Mouse (Mus musculus) midbrain, embryonic 12.5 days (tissue): ENCODE measurements around the gene Fam92b. TPM values are rescaled to one million over a fixed set of nuclear protein-coding genes. Genes with fewer than 3 reads are reported as not detected.

Source experiments
- ATAC-seq: fragments of 200-750 bp; cut with Nextera tagmentation; 2 replicates; pipeline ENCODE4 v1.8.0; 2017; ENCODE audit warnings: low read depth, moderate TSS enrichment, moderate library complexity; ENCODE audit not compliant: low FRiP score
- H3K27ac ChIP-seq: fragments of 300-500 bp; sonication (generic); replicated peaks from 2 replicates; pipeline ENCODE4 v1.5.1; 2016; ENCODE audit warnings: mild to moderate bottlenecking
- H3K27me3 ChIP-seq: fragments of 300-500 bp; sonication (generic); 2 replicates; pipeline ENCODE4 v1.6.1; 2016; ENCODE audit warnings: mild to moderate bottlenecking
- H3K36me3 ChIP-seq: fragments of 300-500 bp; sonication (generic); 2 replicates; pipeline ENCODE4 v1.6.1; 2016
- H3K4me1 ChIP-seq: fragments of 300-500 bp; sonication (generic); 2 replicates; pipeline ENCODE4 v1.6.1; 2016
- H3K4me2 ChIP-seq: fragments of 300-500 bp; sonication (generic); replicated peaks from 2 replicates; pipeline ENCODE4 v1.6.1; 2016; ENCODE audit warnings: mild to moderate bottlenecking, moderate library complexity
- H3K4me3 ChIP-seq: fragments of 300-500 bp; sonication (generic); 2 replicates; pipeline ENCODE4 v1.5.1; 2016; ENCODE audit warnings: mild to moderate bottlenecking
- H3K9ac ChIP-seq: fragments of 300-500 bp; sonication (generic); replicated peaks from 2 replicates; pipeline ENCODE4 v1.6.1; 2016; ENCODE audit warnings: mild to moderate bottlenecking, moderate library complexity
- H3K9me3 ChIP-seq: fragments of 300-500 bp; sonication (generic); 2 replicates; pipeline ENCODE4 v1.6.1; 2016; ENCODE audit warnings: mild to moderate bottlenecking
- WGBS: fragments of 180-500 bp; shearing (Covaris S2); methylation state at CpG from one replicate; pipeline ENCODE4 v1.1.7; 2016; 5-methylcytosine and 5-hydroxymethylcytosine counted together
- polyA plus RNA-seq: library from polyadenylated mRNA; unstranded; fragments of >200 nt; fragmentation: Nextera tagmentation; extraction: Ambion mirVana; gene quantifications from 2 replicates; pipeline ENCODE4 v1.2.1, GENCODE M21; 2016

The Fam92b gene
- polyA plus RNA-seq: 1.3 and 2.3 TPM in 2 replicates

- Histone ChIP-seq H3K36me3 (no peaks in the 10 kb centered on the region), H3K4me3 (peak within 1 kb of the TSS; percentile 29), H3K4me1 (peaks cover 48% of the 10 kb centered on the region), H3K27me3 (peaks cover 38% of the 10 kb centered on the region), H3K9me3 (no peaks in the 10 kb centered on the region), H3K9ac (peak within 1 kb of the TSS; percentile 34), H3K4me2 (peak within 1 kb of the TSS; percentile 59), H3K27ac (peak within 1 kb of the TSS; percentile 97)
- peak; percentile 93 for ATAC-seq
- WGBS: under 1% methylated on average over 18 of the region's 26 CpGs
These were observed at the start of gene Fam92b for GRCm38 (mm10) chr8:120177318-120178123. Fam92b (minus strand) TSS chr8:120177466.

GRCm38 (mm10) chr8:120225421-120226151 is 48.3 kb upstream of the Fam92b start:
- Histone ChIP-seq H3K9me3 (no peaks in the 10 kb centered on the region), H3K4me2 (0 out of 2 replicates have a peak overlapping the region, but pooled peaks have one; percentile 11), H3K27me3 (peaks cover 37% of the 10 kb centered on the region), H3K9ac (0 out of 2 replicates have a peak overlapping the region, but pooled peaks have one; percentile 31), H3K4me1 (peaks cover 66% of the 10 kb centered on the region), H3K27ac (peak overlapping the region; percentile 35), H3K36me3 (no peaks in the 10 kb centered on the region), H3K4me3 (no peak overlapping the region)
- WGBS: 19% methylated on average over 10 of the region's 10 CpGs
- ATAC-seq: no peak

GRCm38 (mm10) chr8:120224521-120225420 is 47.5 kb upstream of the Fam92b start:
- 48% methylated on average over 11 of the region's 11 CpGs for WGBS
- no peak overlapping the region for H3K4me2 ChIP-seq
- no peak overlapping the region for H3K4me3 ChIP-seq
- no peaks in the 10 kb centered on the region for H3K9me3 ChIP-seq
- H3K27me3 ChIP-seq: peaks cover 29% of the 10 kb centered on the region
- H3K27ac ChIP-seq: peak overlapping the region; percentile 35; the same call in 1 of the 2 replicates
- no peak for ATAC-seq
- H3K36me3 ChIP-seq: no peaks in the 10 kb centered on the region
- H3K4me1 ChIP-seq: peaks cover 57% of the 10 kb centered on the region
- 0 out of 2 replicates have a peak overlapping the region, but pooled peaks have one; percentile 31 for H3K9ac ChIP-seq

GRCm38 (mm10) chr8:120222548-120222947 is 45.3 kb upstream of the Fam92b start:
- Histone ChIP-seq H3K9ac (no peak overlapping the region), H3K4me1 (peaks cover 47% of the 10 kb centered on the region)

GRCm38 (mm10) chr8:120216855-120217830 is 39.9 kb upstream of the Fam92b start:
- no peak overlapping the region for H3K9ac ChIP-seq
- no peaks in the 10 kb centered on the region for H3K9me3 ChIP-seq
- H3K4me3 ChIP-seq: no peak overlapping the region
- peaks cover 9% of the 10 kb centered on the region for H3K27me3 ChIP-seq
- H3K4me1 ChIP-seq: peaks cover 35% of the 10 kb centered on the region
- WGBS: 20% methylated on average over 13 of the region's 13 CpGs
- no peaks in the 10 kb centered on the region for H3K36me3 ChIP-seq
- H3K27ac ChIP-seq: peak overlapping the region; percentile 55; the same call in 1 of the 2 replicates
- peak; percentile 82 for ATAC-seq
- no peak overlapping the region for H3K4me2 ChIP-seq

More at GRCm38 (mm10) chr8:120222548-120222947, 45.3 kb upstream of the Fam92b start:
- Histone ChIP-seq H3K27me3 (peaks cover 19% of the 10 kb centered on the region), H3K9me3 (no peaks in the 10 kb centered on the region), H3K4me2 (no peak overlapping the region), H3K4me3 (no peak overlapping the region), H3K27ac (no peak overlapping the region), H3K36me3 (no peaks in the 10 kb centered on the region)
- WGBS: 66% methylated on average over 11 of the region's 11 CpGs
- ATAC-seq: no peak

GRCm38 (mm10) chr8:120215416-120216141 is 38.3 kb upstream of the Fam92b start:
- Histone ChIP-seq H3K9me3 (no peaks in the 10 kb centered on the region), H3K4me3 (no peak overlapping the region), H3K4me1 (peaks cover 48% of the 10 kb centered on the region), H3K27ac (peak overlapping the region; percentile 46), H3K4me2 (no peak overlapping the region), H3K9ac (no peak overlapping the region), H3K27me3 (0 out of 2 replicates have a peak, but pooled peaks cover under 1% of the 10 kb centered on the region), H3K36me3 (no peaks in the 10 kb centered on the region)
- 33% methylated on average over 7 of the region's 7 CpGs for WGBS
- ATAC-seq: peak; percentile 50; the same call in 1 of the 2 replicates

- no peaks in the 10 kb centered on the region for H3K36me3 ChIP-seq
- H3K4me1 ChIP-seq: peaks cover 55% of the 10 kb centered on the region
- H3K27ac ChIP-seq: no peak overlapping the region
- H3K4me2 ChIP-seq: no peak overlapping the region
- H3K9me3 ChIP-seq: no peaks in the 10 kb centered on the region
- H3K9ac ChIP-seq: no peak overlapping the region
- H3K4me3 ChIP-seq: no peak overlapping the region
- no peaks in the 10 kb centered on the region for H3K27me3 ChIP-seq
- 70% methylated on average over 5 of the region's 5 CpGs for WGBS
- no peak for ATAC-seq
These were observed 36.7 kb upstream of the Fam92b start for GRCm38 (mm10) chr8:120213939-120214338.

GRCm38 (mm10) chr8:120213229-120213628 is 36.0 kb upstream of the Fam92b start:
- Histone ChIP-seq H3K9me3 (no peaks in the 10 kb centered on the region), H3K4me1 (peaks cover 55% of the 10 kb centered on the region), H3K36me3 (no peaks in the 10 kb centered on the region), H3K27ac (no peak overlapping the region), H3K4me3 (no peak overlapping the region), H3K9ac (no peak overlapping the region), H3K27me3 (no peaks in the 10 kb centered on the region), H3K4me2 (no peak overlapping the region)
- ATAC-seq: no peak
- 94% methylated on average over 3 of the region's 3 CpGs for WGBS

- Histone ChIP-seq H3K27ac (no peak overlapping the region), H3K4me3 (no peak overlapping the region), H3K9ac (no peak overlapping the region), H3K27me3 (no peaks in the 10 kb centered on the region), H3K36me3 (no peaks in the 10 kb centered on the region), H3K4me2 (no peak overlapping the region), H3K4me1 (peaks cover 51% of the 10 kb centered on the region), H3K9me3 (no peaks in the 10 kb centered on the region)
- 93% methylated on average over 7 of the region's 7 CpGs for WGBS
- ATAC-seq: no peak
These were observed 35.3 kb upstream of the Fam92b start for GRCm38 (mm10) chr8:120212596-120212995.

- H3K4me1 ChIP-seq: peaks cover 39% of the 10 kb centered on the region
- ATAC-seq: peak; percentile 24; the same call in 1 of the 2 replicates
These were observed 34.1 kb upstream of the Fam92b start for GRCm38 (mm10) chr8:120211345-120211744.

More at GRCm38 (mm10) chr8:120211345-120211744, 34.1 kb upstream of the Fam92b start:
- Histone ChIP-seq H3K27me3 (no peaks in the 10 kb centered on the region), H3K4me2 (no peak overlapping the region), H3K9ac (no peak overlapping the region), H3K9me3 (no peaks in the 10 kb centered on the region), H3K36me3 (no peaks in the 10 kb centered on the region), H3K4me3 (no peak overlapping the region), H3K27ac (0 out of 2 replicates have a peak overlapping the region, but pooled peaks have one; percentile 6)
- WGBS: 10% methylated on average over 4 of the region's 4 CpGs
